Comparison of ENCODE assay signal across 19 mouse cellular contexts in genomic region chr2:125863799-125864198, GRCm38 (mm10).
"Had no signal": no experiment of that assay in that cellular context is flagged by ENCODE, and none has a peak within 500 bp of the region (broad histone marks: within the 10 kb centered on the region; RNA-seq: fewer than 3 reads in every experiment).

No protein-coding gene starts in this region.

- H3K9me3 ChIP-seq: kidney, embryonic 15.5 days; limb, embryonic 12.5 days; limb, embryonic 15.5 days; midbrain, embryonic 12.5 days; midbrain, embryonic 15.5 days; neural tube, embryonic 13.5 days; stomach, embryonic 15.5 days had no signal

- DNase-seq: kidney, adult 8-10 months; kidney, postnatal 10 days; kidney, postnatal 36 days; left cerebral cortex, postnatal 4 days; lung, adult 2 months; lung, postnatal 14 days; lung, postnatal 4 days; right cerebral cortex, postnatal 14 days; right cerebral cortex, postnatal 4 days; spleen, adult 18-20 months; thymus, postnatal 25 days had no signal

- H3K4me3 ChIP-seq: kidney, embryonic 15.5 days; limb, embryonic 12.5 days; limb, embryonic 15.5 days; midbrain, embryonic 12.5 days; midbrain, embryonic 15.5 days; neural tube, embryonic 13.5 days; stomach, embryonic 15.5 days had no signal

- H3K4me1 ChIP-seq: stomach, embryonic 15.5 days had no signal

- H3K4me2 ChIP-seq: kidney, embryonic 15.5 days; limb, embryonic 12.5 days; limb, embryonic 15.5 days; midbrain, embryonic 12.5 days; midbrain, embryonic 15.5 days; neural tube, embryonic 13.5 days; stomach, embryonic 15.5 days had no signal

- H3K9ac ChIP-seq: kidney, embryonic 15.5 days; limb, embryonic 12.5 days; limb, embryonic 15.5 days; midbrain, embryonic 12.5 days; midbrain, embryonic 15.5 days; neural tube, embryonic 13.5 days; stomach, embryonic 15.5 days had no signal

- H3K27me3 ChIP-seq: kidney, embryonic 15.5 days; limb, embryonic 12.5 days; limb, embryonic 15.5 days; midbrain, embryonic 12.5 days; midbrain, embryonic 15.5 days; neural tube, embryonic 13.5 days; stomach, embryonic 15.5 days had no signal

- H3K36me3 ChIP-seq: kidney, embryonic 15.5 days; limb, embryonic 12.5 days; limb, embryonic 15.5 days; midbrain, embryonic 12.5 days; midbrain, embryonic 15.5 days; neural tube, embryonic 13.5 days; stomach, embryonic 15.5 days had no signal

- ATAC-seq: intestine, postnatal 0 days; midbrain, embryonic 15.5 days had no signal

- H3K27ac ChIP-seq: kidney, embryonic 15.5 days; limb, embryonic 12.5 days; limb, embryonic 15.5 days; midbrain, embryonic 12.5 days; midbrain, embryonic 15.5 days; neural tube, embryonic 13.5 days; stomach, embryonic 15.5 days had no signal
